Mouse (Mus musculus): ENCODE data around the gene Rdh12.

- no peak for TF ChIP-seq GATA1 (IDR thresholded peaks at IDR 0.05; ENCODE audit: borderline replicate concordance, low read length)
- TF ChIP-seq FLI1 (IDR thresholded peaks at IDR 0.05; ENCODE audit: low read length), result no peak
Observed at GRCm38 (mm10) chr12:79253294-79254053, 44.8 kb downstream of the Rdh12 start.
